Mouse (Mus musculus): ENCODE results near the gene Coq3. TPM values are rescaled to one million over a fixed set of nuclear protein-coding genes. Genes with fewer than 3 reads are reported as not detected.

Coq3 gene
- polyA plus RNA-seq, 1 experiment from 2014 or later, result 13.1 TPM

DNA sequence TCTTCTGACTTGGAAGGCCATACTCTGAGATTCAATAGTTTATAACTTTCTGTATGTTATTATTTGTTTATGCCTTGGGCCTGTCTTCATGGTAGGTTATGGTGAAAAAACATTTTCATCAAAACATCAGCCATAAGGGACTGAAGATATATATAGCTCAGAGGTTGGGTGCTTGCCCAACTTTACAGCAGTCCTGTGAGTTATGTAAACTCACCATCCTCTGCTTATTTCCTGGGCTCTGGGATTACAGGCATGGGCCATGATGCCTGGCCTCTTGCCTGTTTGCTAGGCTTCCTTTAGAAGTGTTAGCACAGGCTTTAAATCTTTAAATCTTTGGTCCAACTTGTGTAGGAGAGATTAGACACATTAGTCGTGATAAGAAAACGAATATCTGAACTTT lies 72.8 kb downstream of the Coq3 start:
- H3K4me3 ChIP-seq (ENCODE audit: low read depth, low read length), result no peak overlapping the region
- no peaks in the 10 kb centered on the region for H3K9me3 ChIP-seq (ENCODE audit: control insufficient read depth, low read length)
- H3K27me3 ChIP-seq (ENCODE audit: control insufficient read depth, insufficient read depth, low read length), result no peaks in the 10 kb centered on the region
- no peaks in the 10 kb centered on the region for H3K4me1 ChIP-seq (replicated peaks; ENCODE audit: control insufficient read depth, insufficient read depth, low read length)
- WGBS, result 85% methylated on average over 2 of the region's 2 CpGs
- H3K9ac ChIP-seq (ENCODE audit: low read length), result no peak overlapping the region
- DNase-seq (ENCODE audit: low spot score) (no peak), ATAC-seq (replicated peaks; ENCODE audit: low FRiP score) (no peak)
- H3K27ac ChIP-seq (ENCODE audit: low read depth, low read length), result no peak overlapping the region
- no peak overlapping the region for H3K4me2 ChIP-seq (ENCODE audit: low read depth, low read length, severe bottlenecking)
- peaks cover 4% of the 10 kb centered on the region; the same call in 1 of the 2 replicates for H3K36me3 ChIP-seq (ENCODE audit: control insufficient read depth, insufficient read depth, low read length)

DNA sequence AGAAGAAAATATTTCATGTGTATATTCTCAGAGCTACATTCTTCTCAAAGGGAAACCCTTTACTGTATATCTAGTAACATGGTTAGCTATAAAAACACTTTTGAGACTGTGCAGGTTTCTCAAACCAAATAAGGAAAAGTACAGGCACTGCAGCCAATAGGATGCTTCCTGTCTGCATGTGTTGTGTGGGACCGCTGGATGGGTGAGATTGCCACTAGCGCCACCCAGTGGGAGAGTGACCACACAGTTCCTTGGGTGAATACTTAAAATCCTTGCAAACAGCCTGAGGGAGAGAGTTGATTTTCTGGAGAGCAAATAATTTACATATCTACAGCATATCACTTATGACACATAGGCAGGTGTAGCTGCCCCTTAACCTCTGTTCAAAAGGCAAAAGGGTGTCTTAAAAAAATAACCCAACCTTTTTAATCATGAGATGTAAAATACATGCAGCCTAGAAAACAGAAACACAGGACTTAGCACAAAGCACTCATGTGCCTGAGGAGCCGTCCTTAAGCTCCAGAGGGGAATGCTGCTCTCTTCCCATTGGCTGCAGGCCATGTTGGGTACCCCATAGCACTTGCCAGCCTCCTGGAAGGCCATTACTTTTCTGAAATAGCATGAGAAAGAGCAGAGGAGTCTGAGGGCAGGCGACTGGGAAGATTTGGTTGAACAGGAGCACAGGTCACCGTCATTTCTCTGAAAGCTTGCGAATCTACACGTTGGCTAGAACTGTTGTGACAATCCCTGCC lies 78.3 kb downstream of the Coq3 start:
- no peaks in the 10 kb centered on the region for H3K4me1 ChIP-seq (replicated peaks; ENCODE audit: control insufficient read depth, insufficient read depth, low read length)
- 55% methylated on average over 7 of the region's 7 CpGs for WGBS
- no peak overlapping the region for H3K4me2 ChIP-seq (ENCODE audit: low read depth, low read length, severe bottlenecking)
- ATAC-seq (replicated peaks; ENCODE audit: low FRiP score) (peak; percentile 61), DNase-seq (ENCODE audit: low spot score) (peak; percentile 77)
- no peak overlapping the region for H3K9ac ChIP-seq (ENCODE audit: low read length)
- H3K27me3 ChIP-seq (ENCODE audit: control insufficient read depth, insufficient read depth, low read length), result no peaks in the 10 kb centered on the region
- H3K4me3 ChIP-seq (ENCODE audit: low read depth, low read length), result no peak overlapping the region
- no peak overlapping the region for H3K27ac ChIP-seq (ENCODE audit: low read depth, low read length)
- peaks cover 4% of the 10 kb centered on the region; the same call in 1 of the 2 replicates for H3K36me3 ChIP-seq (ENCODE audit: control insufficient read depth, insufficient read depth, low read length)
- H3K9me3 ChIP-seq (ENCODE audit: control insufficient read depth, low read length), result no peaks in the 10 kb centered on the region

Other genes with a start within 250 kb of the Coq3 start
- gene Prdm13, start 193.7 kb upstream of the Coq3 start, polyA plus RNA-seq (2014; fragmentation: Nextera tagmentation; extraction: Ambion mirVana), result 0.24 and 0.44 TPM in 2 replicates
- 70.2 and 73.3 TPM in 2 replicates for gene Ccnc, start 152.0 kb upstream of the Coq3 start, polyA plus RNA-seq (2014; fragmentation: Nextera tagmentation; extraction: Ambion mirVana)
- 11.9 and 14.5 TPM in 2 replicates for gene Usp45, start 112.5 kb upstream of the Coq3 start, polyA plus RNA-seq (2014; fragmentation: Nextera tagmentation; extraction: Ambion mirVana)
- gene Tstd3, start 112.5 kb upstream of the Coq3 start, polyA plus RNA-seq (2014; fragmentation: Nextera tagmentation; extraction: Ambion mirVana), result 20.4 and 23.9 TPM in 2 replicates
- 193 and 236 TPM in 2 replicates for gene Pnisr, start 32.1 kb upstream of the Coq3 start, polyA plus RNA-seq (2014; fragmentation: Nextera tagmentation; extraction: Ambion mirVana)
- gene Faxc, start 51.7 kb downstream of the Coq3 start, polyA plus RNA-seq (2014; fragmentation: Nextera tagmentation; extraction: Ambion mirVana), result 20.6 and 21.6 TPM in 2 replicates